Mouse (Mus musculus): ENCODE measurements around the gene Fam120a. TPM values are rescaled to one million over a fixed set of nuclear protein-coding genes. Genes with fewer than 3 reads are reported as not detected.

Fam120a gene
- polyA plus RNA-seq, 1 experiment from 2014 or later, result 12.0 TPM

- Histone ChIP-seq H3K27ac (replicated peaks) (no peak overlapping the region), H3K4me1 (replicated peaks) (no peaks in the 10 kb centered on the region), H3K9ac (no peak overlapping the region), H3K4me2 (no peak overlapping the region), H3K4me3 (no peak overlapping the region), H3K9me3 (no peaks in the 10 kb centered on the region), H3K36me3 (peaks cover 27% of the 10 kb centered on the region), H3K27me3 (no peaks in the 10 kb centered on the region)
- ATAC-seq (ENCODE audit: low FRiP score, low read depth), result no peak
- WGBS, result 89% methylated on average over 5 of the region's 5 CpGs
Observed at GRCm38 (mm10) chr13:48931232-48931631, 36.6 kb downstream of the Fam120a start.

GRCm38 (mm10) chr13:48929535-48930110, 38.2 kb downstream of the Fam120a start:
- H3K27ac ChIP-seq (replicated peaks), result no peak overlapping the region
- 81% methylated on average over 3 of the region's 3 CpGs for WGBS
- no peaks in the 10 kb centered on the region for H3K9me3 ChIP-seq
- H3K4me1 ChIP-seq (replicated peaks), result no peaks in the 10 kb centered on the region
- H3K4me3 ChIP-seq, result no peak overlapping the region
- no peak overlapping the region for H3K9ac ChIP-seq
- ATAC-seq (ENCODE audit: low FRiP score, low read depth), result no peak
- no peak overlapping the region for H3K4me2 ChIP-seq
- peaks cover 27% of the 10 kb centered on the region for H3K36me3 ChIP-seq
- no peaks in the 10 kb centered on the region for H3K27me3 ChIP-seq

GRCm38 (mm10) chr13:48927609-48928008, 40.2 kb downstream of the Fam120a start:
- Histone ChIP-seq H3K27me3 (no peaks in the 10 kb centered on the region), H3K27ac (replicated peaks) (no peak overlapping the region), H3K4me1 (replicated peaks) (no peaks in the 10 kb centered on the region), H3K9me3 (no peaks in the 10 kb centered on the region), H3K4me2 (no peak overlapping the region), H3K9ac (no peak overlapping the region), H3K36me3 (peaks cover 18% of the 10 kb centered on the region), H3K4me3 (no peak overlapping the region)
- 94% methylated on average over 2 of the region's 2 CpGs for WGBS
- ATAC-seq (ENCODE audit: low FRiP score, low read depth), result no peak

- no peak overlapping the region for H3K4me3 ChIP-seq
- 88% methylated on average over 2 of the region's 2 CpGs for WGBS
- H3K9me3 ChIP-seq, result no peaks in the 10 kb centered on the region
- H3K4me2 ChIP-seq, result no peak overlapping the region
- no peaks in the 10 kb centered on the region for H3K27me3 ChIP-seq
- H3K4me1 ChIP-seq (replicated peaks), result no peaks in the 10 kb centered on the region
- peaks cover 30% of the 10 kb centered on the region for H3K36me3 ChIP-seq
- no peak overlapping the region for H3K9ac ChIP-seq
- no peak overlapping the region for H3K27ac ChIP-seq (replicated peaks)
- ATAC-seq (ENCODE audit: low FRiP score, low read depth), result no peak
Observed at GRCm38 (mm10) chr13:48922712-48923111, 45.1 kb downstream of the Fam120a start.

GRCm38 (mm10) chr13:48921256-48921655, 46.6 kb downstream of the Fam120a start:
- H3K4me1 ChIP-seq (replicated peaks), result no peaks in the 10 kb centered on the region
- WGBS, result 93% methylated on average over 1 of the region's 1 CpGs
- H3K9me3 ChIP-seq, result no peaks in the 10 kb centered on the region
- no peak overlapping the region for H3K9ac ChIP-seq
- H3K27ac ChIP-seq (replicated peaks), result no peak overlapping the region
- no peak overlapping the region for H3K4me3 ChIP-seq
- ATAC-seq (ENCODE audit: low FRiP score, low read depth), result no peak
- H3K4me2 ChIP-seq, result no peak overlapping the region
- H3K36me3 ChIP-seq, result peaks cover 29% of the 10 kb centered on the region
- no peaks in the 10 kb centered on the region for H3K27me3 ChIP-seq

- Histone ChIP-seq H3K9ac (no peak overlapping the region), H3K27me3 (no peaks in the 10 kb centered on the region), H3K9me3 (no peaks in the 10 kb centered on the region), H3K4me1 (replicated peaks) (no peaks in the 10 kb centered on the region), H3K27ac (replicated peaks) (no peak overlapping the region), H3K4me2 (no peak overlapping the region), H3K4me3 (no peak overlapping the region), H3K36me3 (peaks cover 39% of the 10 kb centered on the region)
- no peak for ATAC-seq (ENCODE audit: low FRiP score, low read depth)
- 93% methylated on average over 7 of the region's 7 CpGs for WGBS
Observed at GRCm38 (mm10) chr13:48919756-48920415, 47.9 kb downstream of the Fam120a start.

- no peak overlapping the region for H3K9ac ChIP-seq
- no peak overlapping the region for H3K4me3 ChIP-seq
- WGBS, result 95% methylated on average over 3 of the region's 3 CpGs
- no peak overlapping the region for H3K4me2 ChIP-seq
- no peaks in the 10 kb centered on the region for H3K4me1 ChIP-seq (replicated peaks)
- H3K9me3 ChIP-seq, result no peaks in the 10 kb centered on the region
- no peak overlapping the region for H3K27ac ChIP-seq (replicated peaks)
- no peaks in the 10 kb centered on the region for H3K27me3 ChIP-seq
- ATAC-seq (ENCODE audit: low FRiP score, low read depth), result no peak
- peaks cover 55% of the 10 kb centered on the region for H3K36me3 ChIP-seq
Observed at GRCm38 (mm10) chr13:48917113-48917599, 50.7 kb downstream of the Fam120a start.

GRCm38 (mm10) chr13:48913680-48914079, 54.1 kb downstream of the Fam120a start:
- no peak overlapping the region for H3K9ac ChIP-seq
- H3K4me3 ChIP-seq, result no peak overlapping the region
- no peaks in the 10 kb centered on the region for H3K27me3 ChIP-seq
- ATAC-seq (ENCODE audit: low FRiP score, low read depth), result no peak
- H3K27ac ChIP-seq (replicated peaks), result no peak overlapping the region
- H3K4me1 ChIP-seq (replicated peaks), result no peaks in the 10 kb centered on the region
- peaks cover 50% of the 10 kb centered on the region for H3K36me3 ChIP-seq
- no peaks in the 10 kb centered on the region for H3K9me3 ChIP-seq
- H3K4me2 ChIP-seq, result no peak overlapping the region
- WGBS, result 64% methylated on average over 1 of the region's 1 CpGs

GRCm38 (mm10) chr13:48913141-48913540, 54.7 kb downstream of the Fam120a start:
- no peak overlapping the region for H3K4me2 ChIP-seq
- 87% methylated on average over 3 of the region's 3 CpGs for WGBS
- no peaks in the 10 kb centered on the region for H3K9me3 ChIP-seq
- no peak for ATAC-seq (ENCODE audit: low FRiP score, low read depth)
- no peak overlapping the region for H3K9ac ChIP-seq
- H3K4me1 ChIP-seq (replicated peaks), result no peaks in the 10 kb centered on the region
- H3K27ac ChIP-seq (replicated peaks), result no peak overlapping the region
- H3K36me3 ChIP-seq, result peaks cover 56% of the 10 kb centered on the region
- no peaks in the 10 kb centered on the region for H3K27me3 ChIP-seq
- no peak overlapping the region for H3K4me3 ChIP-seq

- Histone ChIP-seq H3K9ac (no peak overlapping the region), H3K27me3 (no peaks in the 10 kb centered on the region), H3K9me3 (no peaks in the 10 kb centered on the region), H3K27ac (replicated peaks) (no peak overlapping the region), H3K36me3 (peaks cover 59% of the 10 kb centered on the region), H3K4me1 (replicated peaks) (no peaks in the 10 kb centered on the region), H3K4me3 (no peak overlapping the region), H3K4me2 (no peak overlapping the region)
- 88% methylated on average over 7 of the region's 7 CpGs for WGBS
- no peak for ATAC-seq (ENCODE audit: low FRiP score, low read depth)
Observed at GRCm38 (mm10) chr13:48911426-48911825, 56.4 kb downstream of the Fam120a start.

- H3K36me3 ChIP-seq, result peaks cover 53% of the 10 kb centered on the region
- no peaks in the 10 kb centered on the region for H3K4me1 ChIP-seq (replicated peaks)
- no peak overlapping the region for H3K4me3 ChIP-seq
- no peak overlapping the region for H3K4me2 ChIP-seq
- H3K9me3 ChIP-seq, result no peaks in the 10 kb centered on the region
- 88% methylated on average over 2 of the region's 2 CpGs for WGBS
- H3K27ac ChIP-seq (replicated peaks), result no peak overlapping the region
- no peak for ATAC-seq (ENCODE audit: low FRiP score, low read depth)
- H3K9ac ChIP-seq, result no peak overlapping the region
- H3K27me3 ChIP-seq, result no peaks in the 10 kb centered on the region
Observed at GRCm38 (mm10) chr13:48905458-48905857, 62.4 kb downstream of the Fam120a start.

GRCm38 (mm10) chr13:48895376-48895775, 72.4 kb downstream of the Fam120a start:
- H3K4me3 ChIP-seq, result no peak overlapping the region
- ATAC-seq (ENCODE audit: low FRiP score, low read depth), result no peak
- H3K27ac ChIP-seq (replicated peaks), result 0 out of 2 replicates have a peak overlapping the region, but pooled peaks have one; percentile 25
- WGBS, result 80% methylated on average over 5 of the region's 5 CpGs
- H3K4me2 ChIP-seq, result no peak overlapping the region
- H3K4me1 ChIP-seq (replicated peaks), result no peaks in the 10 kb centered on the region
- no peaks in the 10 kb centered on the region for H3K9me3 ChIP-seq
- peaks cover 60% of the 10 kb centered on the region for H3K36me3 ChIP-seq
- H3K27me3 ChIP-seq, result no peaks in the 10 kb centered on the region
- no peak overlapping the region for H3K9ac ChIP-seq

All from hindbrain, embryonic 15.5 days (tissue).